Mouse (Mus musculus) heart, postnatal 0 days (tissue): ENCODE results near the gene Rnf169. TPM values are rescaled to one million over a fixed set of nuclear protein-coding genes. Genes with fewer than 3 reads are reported as not detected.

Source experiments
- ATAC-seq: fragments of 200-750 bp; cut with Nextera tagmentation; 2 replicates; pipeline ENCODE4 v1.8.0; 2017; ENCODE audit warnings: low read depth, moderate number of reproducible peaks, moderate library complexity; ENCODE audit not compliant: insufficient read depth
- DNase-seq: peaks from one replicate; pipeline ENCODE4 v3.0.0-alpha.2; 2016; ENCODE audit warnings: low spot score
- H3K27ac ChIP-seq: fragments of 300-500 bp; sonication (generic); 2 replicates; pipeline ENCODE4 v1.5.1; 2014; ENCODE audit warnings: low read depth, mild to moderate bottlenecking
- H3K27me3 ChIP-seq: fragments of 300-500 bp; sonication (generic); 2 replicates; pipeline ENCODE4 v1.6.1; 2014; ENCODE audit warnings: low read length, mixed read lengths; ENCODE audit not compliant: control insufficient read depth, insufficient read depth
- H3K36me3 ChIP-seq: fragments of 300-500 bp; sonication (generic); replicated peaks from 2 replicates; pipeline ENCODE4 v1.6.1; 2014; ENCODE audit warnings: low read length, mixed read lengths; ENCODE audit not compliant: control insufficient read depth, insufficient read depth
- H3K4me1 ChIP-seq: fragments of 300-500 bp; sonication (generic); 2 replicates; pipeline ENCODE4 v1.6.1; 2014; ENCODE audit warnings: antibody characterized with exemption; ENCODE audit not compliant: control insufficient read depth, insufficient read depth
- H3K4me2 ChIP-seq: fragments of 300-500 bp; sonication (generic); 2 replicates; pipeline ENCODE4 v1.6.1; 2014; ENCODE audit warnings: low read depth, mild to moderate bottlenecking, low read length, moderate library complexity
- H3K4me3 ChIP-seq: fragments of 300-500 bp; sonication (generic); 2 replicates; pipeline ENCODE4 v1.5.1; 2014; ENCODE audit warnings: low read depth, low read length
- H3K9ac ChIP-seq: fragments of 300-500 bp; sonication (generic); replicated peaks from 2 replicates; pipeline ENCODE4 v1.6.1; 2014; ENCODE audit warnings: low read depth, low read length, mixed read lengths
- H3K9me3 ChIP-seq: fragments of 300-500 bp; sonication (generic); replicated peaks from 2 replicates; pipeline ENCODE4 v1.6.1; 2016; ENCODE audit warnings: low read length; ENCODE audit not compliant: control insufficient read depth
- CTCF ChIP-seq: IDR thresholded peaks from 2 replicates; pipeline ENCODE4 v1.5.1; 2016; ENCODE audit warnings: antibody characterized with exemption, control low read depth, low read depth
- EP300 ChIP-seq: IDR thresholded peaks from 2 replicates; pipeline ENCODE4 v1.6.1; 2016; ENCODE audit warnings: antibody characterized with exemption, low read depth
- whole genome bisulfite sequencing: fragments of 180-500 bp; shearing (Covaris S2); extraction: QIAGEN DNeasy Blood & Tissue Kit; methylation state at CpG from one replicate; pipeline ENCODE4 v1.1.7; 2014; 5-methylcytosine and 5-hydroxymethylcytosine counted together
- polyA plus RNA-seq: library from polyadenylated mRNA; unstranded; fragments of >200 nt; fragmentation: Nextera tagmentation; extraction: Ambion mirVana; gene quantifications from 2 replicates; pipeline ENCODE4 v1.2.1, GENCODE M21; 2015
- total RNA-seq: library from RNA; depleted of rRNA; stranded (reverse); fragments of >200 nt; gene quantifications from 2 replicates; pipeline ENCODE4 v1.2.3, GENCODE M21; 2014; ENCODE audit warnings: low replicate concordance; rRNA removed

Gene Rnf169
- total and polyA plus RNA-seq, 2 experiments from 2014 or later, result 2.3 to 11.5 TPM

DNA sequence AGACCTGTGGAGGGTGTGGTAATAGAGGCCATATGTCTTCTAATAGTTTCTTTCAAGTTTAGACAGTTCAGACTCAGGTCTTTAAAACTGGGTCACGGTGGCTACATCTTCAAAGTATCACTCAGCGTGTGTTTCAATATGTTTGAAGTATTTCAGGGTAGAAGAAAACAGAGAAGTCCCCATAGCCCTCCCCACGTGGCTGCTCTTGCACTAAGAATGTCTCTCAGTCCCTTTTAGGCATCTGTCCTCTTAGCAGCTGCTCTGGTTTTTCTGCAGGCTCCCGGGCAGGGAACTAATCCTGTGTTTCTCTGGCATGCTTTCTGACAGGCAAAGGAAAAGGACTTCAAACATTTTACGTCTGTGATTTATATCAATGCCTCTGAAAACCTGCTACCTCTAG lies 104.4 kb downstream of the Rnf169 start:
- Histone ChIP-seq H3K36me3 (no peaks in the 10 kb centered on the region), H3K27ac (no peak overlapping the region), H3K9me3 (no peaks in the 10 kb centered on the region), H3K27me3 (no peaks in the 10 kb centered on the region; the same call in 1 of the 2 replicates), H3K4me2 (no peak overlapping the region), H3K9ac (no peak overlapping the region), H3K4me3 (no peak overlapping the region), H3K4me1 (0 out of 2 replicates have a peak, but pooled peaks cover 8% of the 10 kb centered on the region)
- TF ChIP-seq EP300 (no peak), CTCF (no peak)
- WGBS, result 30% methylated on average over 5 of the region's 5 CpGs
- no peak for DNase-seq
- no peak for ATAC-seq

DNA sequence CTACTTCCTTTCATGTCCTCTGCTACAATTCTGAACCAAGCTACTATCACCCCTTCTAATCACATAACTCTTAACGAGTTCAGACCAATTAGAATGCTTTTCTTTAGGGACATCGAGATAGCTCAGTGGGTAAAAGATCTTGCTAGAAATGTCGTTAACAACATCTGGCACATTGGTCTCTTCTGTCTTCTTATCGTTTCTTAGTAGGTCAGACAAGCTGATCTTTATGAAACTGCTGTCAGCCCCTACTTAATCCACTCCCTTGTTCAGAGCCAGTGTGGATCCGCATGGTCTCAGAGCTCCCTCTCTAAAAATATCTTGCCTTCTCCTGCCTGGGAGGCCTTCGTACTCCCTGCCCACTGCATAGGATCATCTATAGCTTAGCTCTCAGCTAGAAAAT lies 106.3 kb downstream of the Rnf169 start:
- H3K9ac ChIP-seq, result no peak overlapping the region
- WGBS, result 27% methylated on average over 6 of the region's 6 CpGs
- H3K4me2 ChIP-seq, result no peak overlapping the region
- H3K27me3 ChIP-seq, result no peaks in the 10 kb centered on the region; the same call in 1 of the 2 replicates
- 0 out of 2 replicates have a peak, but pooled peaks cover 8% of the 10 kb centered on the region for H3K4me1 ChIP-seq
- no peak overlapping the region for H3K27ac ChIP-seq
- TF ChIP-seq EP300 (no peak), CTCF (no peak)
- DNase-seq (no peak), ATAC-seq (no peak)
- no peaks in the 10 kb centered on the region for H3K9me3 ChIP-seq
- no peaks in the 10 kb centered on the region for H3K36me3 ChIP-seq
- no peak overlapping the region for H3K4me3 ChIP-seq

Other genes starting within 250 kb of the Rnf169 start
- gene Olfr521, start 216.9 kb downstream of the Rnf169 start, total RNA-seq, result not detected in 2 replicates
- gene Olfr521, start 216.9 kb downstream of the Rnf169 start, polyA plus RNA-seq, result not detected in 2 replicates
- 3.7 and 4.7 TPM in 2 replicates for gene Neu3, start 152.0 kb downstream of the Rnf169 start, total RNA-seq
- 3.0 and 3.3 TPM in 2 replicates for gene Neu3, start 152.0 kb downstream of the Rnf169 start, polyA plus RNA-seq
- gene Xrra1, start 121.3 kb downstream of the Rnf169 start, total RNA-seq, result 1.9 TPM in 1 of 2 replicates, not detected in the other
- gene Xrra1, start 121.3 kb downstream of the Rnf169 start, polyA plus RNA-seq, result 0.04 and 0.08 TPM in 2 replicates
- 57.2 and 79.1 TPM in 2 replicates for gene Spcs2, start 117.0 kb downstream of the Rnf169 start, total RNA-seq
- gene Spcs2, start 117.0 kb downstream of the Rnf169 start, polyA plus RNA-seq, result 146 and 155 TPM in 2 replicates
- not detected in 2 replicates for gene Chrdl2, start 25.7 kb upstream of the Rnf169 start, total RNA-seq
- 0.12 and 0.15 TPM in 2 replicates for gene Chrdl2, start 25.7 kb upstream of the Rnf169 start, polyA plus RNA-seq
- gene Pold3, start 141.1 kb upstream of the Rnf169 start, total RNA-seq, result 6.6 and 21.0 TPM in 2 replicates
- gene Pold3, start 141.1 kb upstream of the Rnf169 start, polyA plus RNA-seq, result 14.6 and 15.2 TPM in 2 replicates
- 13.3 and 28.7 TPM in 2 replicates for gene Lipt2, start 178.8 kb upstream of the Rnf169 start, total RNA-seq
- gene Lipt2, start 178.8 kb upstream of the Rnf169 start, polyA plus RNA-seq, result 10.4 and 10.7 TPM in 2 replicates
- gene Kcne3, start 196.1 kb upstream of the Rnf169 start, total RNA-seq, result 0.99 and 33.0 TPM in 2 replicates
- gene Kcne3, start 196.1 kb upstream of the Rnf169 start, polyA plus RNA-seq, result 3.3 and 4.2 TPM in 2 replicates
- gene Pgm2l1, start 246.9 kb upstream of the Rnf169 start, total RNA-seq, result 2.6 and 3.5 TPM in 2 replicates
- 0.56 and 0.89 TPM in 2 replicates for gene Pgm2l1, start 246.9 kb upstream of the Rnf169 start, polyA plus RNA-seq